Mouse (Mus musculus): ENCODE results near the gene B4galt7.
"Not testable (repeated sequence)": the region's sequence is repeated elsewhere in the genome, so short reads cannot be mapped to it uniquely, and the experiment has no call there.

Gene B4galt7

DNA sequence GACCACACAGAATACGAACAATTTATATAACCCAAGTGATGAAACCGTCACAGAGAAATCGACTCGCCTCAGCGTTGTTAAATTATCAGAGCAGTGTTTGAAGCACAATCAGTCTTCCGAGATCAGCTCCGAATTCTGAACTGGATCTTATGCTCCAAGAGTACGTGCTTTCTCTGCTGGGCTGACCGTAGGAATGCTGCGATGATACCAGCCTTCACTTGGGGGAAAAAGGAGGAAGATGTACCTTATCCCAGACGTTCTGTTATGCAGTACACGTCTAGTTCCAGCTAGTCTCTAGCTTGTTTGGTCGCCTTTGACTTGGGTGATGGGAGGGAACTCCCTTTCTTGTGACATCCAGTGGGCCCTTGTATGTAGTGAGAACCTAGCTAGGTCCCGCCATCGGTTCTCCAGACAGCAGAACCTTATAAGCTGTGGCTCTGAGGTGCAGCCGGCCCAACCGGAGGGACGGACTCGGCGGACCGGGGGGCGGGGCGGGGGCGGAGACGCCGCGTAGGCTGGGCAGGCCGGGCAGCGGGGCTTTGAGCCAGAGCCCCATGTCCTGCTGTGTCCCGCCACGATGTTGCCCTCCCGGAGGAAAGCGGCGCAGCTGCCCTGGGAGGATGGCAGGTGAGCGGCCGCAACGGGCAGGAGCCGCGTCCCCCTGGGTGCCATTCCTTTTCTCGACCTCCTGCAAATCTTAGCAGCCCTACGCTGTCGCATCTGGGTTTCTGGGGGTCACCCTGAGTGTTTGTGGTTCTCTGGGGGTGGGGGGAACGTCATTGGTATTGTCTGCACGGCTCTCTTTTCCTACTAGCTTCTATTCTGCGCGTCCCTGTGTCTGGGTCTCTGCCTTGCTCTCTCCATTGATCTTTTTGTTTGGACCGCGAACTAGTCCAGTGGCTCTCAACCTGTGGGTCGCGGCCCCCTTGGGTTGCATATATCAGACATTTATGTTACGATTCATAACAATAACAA, at the start of gene B4galt7:
Gene B4galt7 (plus strand): TSS at position 331 of the 975 bp plus-strand sequence.
- DNase-seq (ENCODE audit: extremely low read depth, low read depth, low spot score) = no peak

DNA sequence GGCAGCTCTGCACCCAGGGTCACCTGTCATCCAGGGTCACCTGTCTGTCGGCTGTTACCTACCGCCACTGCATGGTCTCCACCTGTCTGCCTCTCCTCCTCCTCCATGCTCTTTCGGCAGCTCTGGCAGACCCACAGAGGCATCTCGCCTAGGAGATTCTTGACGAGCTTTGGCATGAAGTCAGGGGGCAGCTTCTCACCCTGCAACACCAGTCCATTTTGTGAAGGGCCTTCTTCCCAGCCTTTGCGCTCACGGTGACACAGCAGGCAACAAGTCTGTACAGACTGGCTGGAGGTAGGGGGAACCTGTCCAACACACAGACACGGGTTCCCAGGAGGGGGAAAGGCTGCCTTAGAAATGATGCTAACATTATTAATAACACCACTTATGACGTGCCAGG, 43.8 kb upstream of the B4galt7 start:
- DNase-seq (ENCODE audit: extremely low read depth, low read depth, low spot score) = no peak

DNA sequence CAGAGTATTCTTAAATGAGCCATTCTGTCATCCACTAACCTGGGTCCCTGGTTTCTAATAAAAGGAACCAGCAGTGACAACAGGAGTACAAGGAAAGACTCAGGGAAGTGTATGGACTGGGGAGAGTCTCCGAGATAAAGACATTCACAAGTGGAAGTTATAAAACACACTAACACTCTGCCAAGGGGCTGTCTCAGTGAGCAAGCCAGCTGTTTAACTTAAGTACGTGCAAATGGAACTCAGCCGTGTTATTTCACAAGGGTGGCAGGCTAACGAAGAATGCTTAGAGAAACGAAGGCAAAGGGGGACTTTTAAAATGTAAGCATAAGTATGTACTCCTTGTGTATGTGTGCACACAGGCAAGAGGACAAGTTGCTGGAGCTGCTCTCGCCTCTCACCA, 42.2 kb upstream of the B4galt7 start:
- no peak for DNase-seq (ENCODE audit: extremely low read depth, low read depth, low spot score)

DNA sequence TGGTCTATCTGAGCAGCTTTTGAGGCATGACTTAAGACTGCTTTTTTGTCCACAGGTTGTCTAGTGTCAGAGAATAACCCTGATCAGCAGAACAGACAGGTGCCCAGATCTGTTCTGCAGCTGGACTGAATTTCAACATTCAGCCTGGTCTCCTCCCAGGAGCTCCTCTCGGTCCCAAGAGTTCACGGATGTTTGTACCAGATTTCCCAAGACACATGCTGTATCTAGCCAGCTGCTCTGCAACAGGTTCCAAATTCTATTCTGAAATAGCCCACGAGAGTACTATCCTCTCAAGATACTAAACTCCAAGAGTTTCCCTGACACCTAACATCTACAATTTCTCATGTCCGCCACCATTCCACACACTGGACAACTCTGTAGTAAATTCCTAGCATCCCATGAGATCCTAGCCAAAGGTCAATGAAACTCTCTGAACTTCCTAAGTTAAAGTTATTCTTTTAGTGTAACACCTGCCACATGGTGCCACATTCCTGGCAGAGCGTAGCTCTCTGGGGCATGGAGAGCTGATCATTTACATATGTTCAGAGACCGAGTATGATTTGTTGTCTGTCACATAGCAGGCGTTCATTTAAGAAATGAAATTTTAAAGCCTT, 36.3 kb upstream of the B4galt7 start:
- peak; percentile 31 for DNase-seq (ENCODE audit: extremely low read depth, low read depth, low spot score)

DNA sequence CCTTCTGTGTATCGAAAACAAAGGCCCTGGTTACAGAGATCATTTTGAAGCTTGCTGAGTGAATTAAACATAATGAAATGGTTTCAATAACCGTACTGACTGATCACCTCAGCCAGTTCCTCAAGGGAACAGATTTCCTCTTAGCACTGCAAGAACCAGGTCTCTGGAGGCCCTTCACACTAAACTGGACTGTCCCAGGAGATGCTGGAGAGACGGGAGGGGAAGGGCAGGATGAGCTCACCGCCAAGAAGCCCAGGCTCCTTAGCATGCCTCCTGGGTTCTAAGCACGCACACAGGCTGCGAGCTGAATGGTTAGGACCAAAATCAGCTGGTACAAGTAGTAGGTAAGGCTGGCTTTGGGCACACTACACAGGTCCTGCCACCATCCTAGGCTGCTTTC, 32.7 kb upstream of the B4galt7 start:
- DNase-seq (ENCODE audit: extremely low read depth, low read depth, low spot score) = no peak

DNA sequence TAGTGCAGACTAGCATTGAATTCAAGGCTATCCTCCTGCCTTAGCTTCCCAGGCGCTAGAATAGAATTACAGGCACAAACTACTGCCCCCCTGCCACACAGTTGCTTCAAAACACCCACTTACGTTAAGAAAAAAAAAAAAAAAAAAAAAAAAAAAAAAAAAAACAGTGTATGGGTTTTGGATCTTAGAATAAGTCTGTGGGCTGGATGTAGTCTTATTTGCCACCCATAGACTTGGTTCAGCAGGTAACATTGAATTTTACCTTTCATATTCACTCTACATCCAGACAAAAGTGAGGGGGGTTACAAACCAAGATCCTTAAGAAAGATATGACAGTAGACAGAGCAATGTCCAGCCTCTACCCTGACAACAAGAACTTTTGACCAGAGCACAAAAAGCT, 31.7 kb upstream of the B4galt7 start:
- no peak for DNase-seq (ENCODE audit: extremely low read depth, low read depth, low spot score)

DNA sequence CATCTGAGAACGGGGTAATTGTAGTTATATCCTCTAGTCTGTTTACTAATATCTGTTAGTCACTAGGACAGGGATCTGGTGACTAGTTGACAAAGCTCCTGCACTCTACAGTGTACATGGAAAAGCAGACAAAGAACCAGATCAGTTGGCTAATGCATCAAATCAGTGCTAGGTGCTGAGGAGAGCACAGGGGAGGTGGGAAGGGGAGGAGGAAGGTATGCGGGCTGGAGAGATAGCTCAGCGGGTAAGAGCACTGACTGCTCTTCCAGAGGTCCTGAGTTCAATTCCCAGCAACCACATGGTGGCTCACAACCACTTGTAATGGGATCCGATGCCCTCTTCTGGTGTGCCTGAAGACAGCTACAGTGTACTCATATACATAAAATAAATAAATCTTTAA, 31.2 kb upstream of the B4galt7 start:
- DNase-seq (ENCODE audit: extremely low read depth, low read depth, low spot score) = not testable (repeated sequence)

DNA sequence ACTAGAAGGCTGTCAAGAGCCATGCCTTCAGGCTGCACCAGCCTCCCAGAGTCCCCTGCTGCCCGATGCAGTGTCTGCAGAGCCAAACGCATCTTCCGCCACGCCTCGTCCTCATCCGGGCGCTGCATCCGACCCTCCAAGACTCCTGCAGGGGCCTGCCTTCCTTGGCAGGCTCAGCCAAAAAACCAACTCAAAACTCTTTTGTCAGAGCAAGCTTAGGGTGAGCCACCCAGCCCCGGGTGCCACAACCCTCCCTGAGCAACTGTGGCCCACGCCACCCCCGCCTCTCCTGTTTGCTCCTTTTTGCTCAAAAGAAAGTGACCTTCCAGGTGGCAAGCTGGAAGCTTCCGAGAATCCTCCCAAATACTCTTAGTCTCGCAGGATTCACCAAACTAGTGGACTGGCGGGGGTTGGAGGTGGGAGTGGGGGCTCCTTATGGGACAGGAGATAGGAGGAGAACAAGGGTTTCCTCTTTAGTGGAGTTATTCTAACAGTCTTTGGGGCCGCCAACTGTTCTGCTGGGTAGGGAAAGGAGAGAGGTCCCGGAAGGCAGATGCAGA, 29.9 kb upstream of the B4galt7 start:
- no peak for DNase-seq (ENCODE audit: extremely low read depth, low read depth, low spot score)

DNA sequence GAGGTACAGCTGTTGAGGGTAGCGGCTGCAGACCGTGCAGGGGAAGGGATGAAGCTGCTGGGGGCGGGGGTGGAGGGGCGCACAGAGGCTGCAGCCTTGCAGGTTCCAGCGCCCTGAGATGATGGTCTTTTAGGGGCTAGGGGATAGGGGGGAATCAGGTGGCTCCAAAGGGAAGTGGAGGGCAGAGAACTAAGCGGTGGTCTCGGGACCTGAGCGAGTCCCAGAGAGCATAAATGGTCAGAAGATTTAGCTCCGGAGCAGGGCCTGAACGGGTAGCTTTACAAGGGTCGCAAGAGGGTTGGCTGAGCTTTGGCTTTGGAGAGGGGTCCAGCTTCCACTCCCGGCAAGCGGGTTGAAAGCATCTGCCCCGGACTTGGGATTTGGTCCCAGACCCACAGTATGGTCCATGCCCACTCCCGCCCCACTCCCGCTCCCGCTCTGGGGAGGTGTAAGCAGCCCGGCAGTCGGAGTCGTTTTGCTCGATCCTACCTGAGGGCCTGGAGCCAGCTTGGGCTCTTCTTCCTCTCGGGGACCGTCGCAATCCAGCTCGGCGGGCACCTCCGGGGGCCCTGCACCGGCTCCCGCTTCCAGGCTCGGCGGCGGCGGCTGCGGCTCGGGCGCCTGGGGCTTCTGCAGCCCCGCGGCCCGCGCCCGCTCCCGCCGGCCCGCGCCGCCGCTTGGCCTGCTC, 29.3 kb upstream of the B4galt7 start:
- no peak for DNase-seq (ENCODE audit: extremely low read depth, low read depth, low spot score)

DNA sequence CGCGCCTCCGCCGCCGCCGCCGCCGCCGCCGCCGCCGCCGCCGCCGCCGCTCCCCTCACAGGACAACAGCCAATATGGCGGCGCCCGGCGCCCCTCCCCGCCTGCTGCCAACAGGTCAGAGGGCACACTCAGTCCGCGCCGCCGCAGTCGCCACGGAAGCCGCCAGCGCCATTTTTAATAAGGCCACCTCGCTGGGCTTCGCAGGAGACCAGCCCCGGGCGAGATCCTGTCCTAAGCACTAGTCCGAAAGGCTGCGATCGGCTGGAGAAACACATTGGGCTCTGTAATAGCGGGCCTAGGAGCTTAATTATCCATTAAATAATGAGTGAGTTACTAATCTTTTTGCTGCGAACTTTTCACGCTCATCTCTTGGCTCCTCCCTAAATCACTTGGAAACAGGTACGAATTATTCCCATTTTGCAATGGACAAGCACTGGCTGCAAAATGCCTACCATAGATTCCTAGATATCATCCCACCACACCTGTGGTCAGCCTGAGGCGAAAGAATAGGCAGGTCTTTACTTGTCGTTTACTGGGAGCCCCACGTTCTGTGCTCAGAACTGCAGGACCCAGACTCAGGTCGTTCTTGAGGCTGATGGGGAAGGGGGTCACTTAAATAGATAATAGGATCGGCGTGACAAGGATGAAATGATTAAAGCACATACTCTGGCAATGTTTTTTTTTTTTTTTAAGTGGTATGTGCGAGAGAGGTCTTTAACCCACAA, 28.5 kb upstream of the B4galt7 start, which contains the start of gene Fam193b:
Gene Fam193b (minus strand): TSS at position 94 of the 725 bp plus-strand sequence.
- DNase-seq (ENCODE audit: extremely low read depth, low read depth, low spot score) = no peak

DNA sequence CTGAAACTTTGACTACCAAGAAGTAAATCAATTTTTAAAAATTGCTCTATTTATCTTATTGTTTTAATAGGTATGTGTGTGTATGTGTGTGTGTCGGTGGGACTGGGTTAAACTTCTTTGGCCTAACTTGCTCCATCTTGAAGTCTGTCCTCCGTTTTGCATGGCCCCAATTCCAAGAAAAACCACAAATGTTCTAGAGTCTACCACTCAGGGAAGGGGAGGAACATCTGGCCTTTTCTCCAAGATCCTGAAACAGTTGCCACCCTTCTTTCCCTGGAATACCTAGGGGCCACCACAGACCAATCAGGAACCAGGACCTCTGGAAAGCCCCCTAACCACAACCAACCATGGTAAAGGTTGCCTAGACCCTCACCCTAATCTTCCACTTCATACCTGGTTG, 27.7 kb upstream of the B4galt7 start:
- no peak for DNase-seq (ENCODE audit: extremely low read depth, low read depth, low spot score)

DNA sequence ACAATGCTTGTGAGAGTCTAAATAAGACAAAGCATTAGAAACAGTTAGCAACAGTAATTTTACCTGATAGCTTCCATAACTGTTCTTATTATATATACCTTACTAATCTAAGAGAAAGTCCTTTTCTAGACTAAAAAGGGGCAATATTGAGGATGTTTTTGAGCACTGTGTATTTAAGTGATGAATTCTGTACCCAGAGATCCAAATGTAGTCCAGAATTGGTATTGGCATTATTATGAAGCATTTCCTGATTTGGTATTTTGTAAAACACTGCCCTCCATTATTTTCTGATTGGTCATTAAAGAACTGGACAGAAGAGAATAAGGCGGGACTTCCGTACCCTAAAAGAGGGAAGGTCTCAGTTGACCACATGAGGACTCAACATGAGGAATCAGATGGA, 26.3 kb upstream of the B4galt7 start, which contains the start of gene Tmed9:
Gene Tmed9 (plus strand): TSS at position 301 of the 400 bp plus-strand sequence.
- no peak for DNase-seq (ENCODE audit: extremely low read depth, low read depth, low spot score)

DNA sequence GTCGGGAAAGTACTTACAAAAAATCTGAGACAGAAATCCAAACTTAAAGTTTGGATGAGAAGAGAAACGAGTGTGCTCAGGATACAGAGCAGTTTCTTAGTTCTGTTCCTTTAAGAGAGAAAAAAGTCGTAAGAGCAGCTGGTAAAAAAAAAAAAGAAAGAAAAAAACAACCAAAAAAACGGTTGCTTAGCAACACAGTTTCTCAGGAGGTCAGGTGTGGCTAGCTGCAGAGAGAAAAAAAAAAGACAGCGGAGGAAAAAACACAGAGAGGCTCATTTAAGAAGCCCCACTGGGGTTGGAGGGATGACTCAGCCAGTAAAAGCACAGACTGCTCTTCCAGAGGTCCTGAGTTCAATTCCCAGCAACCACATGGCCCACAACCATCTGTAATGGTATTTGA, 25.4 kb upstream of the B4galt7 start:
- DNase-seq (ENCODE audit: extremely low read depth, low read depth, low spot score) = no peak

DNA sequence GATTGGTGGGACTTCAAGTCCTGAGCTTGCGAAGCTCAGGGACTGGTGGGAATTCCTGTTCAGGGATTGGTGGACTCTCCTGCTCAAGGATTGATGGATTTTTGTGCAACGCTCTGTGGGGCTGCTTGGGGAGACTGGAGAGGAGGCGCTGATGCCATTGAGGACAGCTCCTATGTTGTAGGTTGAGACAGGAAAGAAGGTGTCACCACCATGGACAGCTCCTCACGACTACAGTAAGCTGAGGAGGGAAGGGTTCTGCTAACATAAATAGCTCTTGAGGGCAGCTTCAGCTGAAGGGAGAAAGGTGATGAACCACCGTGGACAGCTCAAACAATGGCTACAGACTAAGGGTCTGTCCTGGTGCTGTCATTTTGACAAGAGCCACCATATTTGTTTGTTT, 23.8 kb upstream of the B4galt7 start:
- DNase-seq (ENCODE audit: extremely low read depth, low read depth, low spot score) = no peak

DNA sequence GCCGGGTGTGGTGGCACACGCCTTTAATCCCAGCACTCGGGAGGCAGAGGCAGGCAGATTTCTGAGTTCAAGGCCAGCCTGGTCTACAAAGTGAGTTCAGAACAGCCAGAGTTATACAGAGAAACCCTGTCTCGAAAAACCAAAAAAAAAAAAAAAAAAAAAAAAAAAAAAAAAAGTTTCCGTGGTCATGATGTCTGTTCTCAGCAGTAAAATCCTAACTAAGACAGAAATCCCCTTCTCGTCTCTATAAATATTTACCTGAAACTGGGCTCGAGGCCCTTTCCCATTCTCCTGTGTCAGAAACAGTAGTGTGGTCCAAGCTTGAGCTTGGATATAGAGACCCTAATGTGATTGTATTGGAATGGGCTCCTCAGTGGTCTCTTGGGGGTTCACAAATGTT, 22.8 kb upstream of the B4galt7 start:
- DNase-seq (ENCODE audit: extremely low read depth, low read depth, low spot score) = not testable (repeated sequence)

DNA sequence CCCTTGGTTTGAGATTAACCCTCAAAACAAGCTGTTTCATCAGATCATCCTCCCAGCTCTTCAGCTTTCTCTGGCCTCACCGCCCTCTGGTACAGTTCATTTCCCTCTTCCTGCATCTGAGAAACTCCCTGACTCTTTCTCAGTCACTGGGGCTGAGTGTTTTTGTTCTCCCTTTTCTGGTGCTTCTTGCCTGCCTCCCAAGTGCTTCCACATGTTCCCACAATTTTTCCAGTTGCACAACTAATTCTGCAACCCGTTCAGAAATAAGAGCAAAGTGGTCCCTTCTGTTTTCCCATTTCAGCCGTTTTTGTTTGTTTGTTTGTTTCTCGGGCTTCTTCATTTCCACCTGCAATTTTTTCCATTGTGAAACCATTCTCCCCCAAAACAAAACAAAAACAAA, 21.6 kb upstream of the B4galt7 start:
- DNase-seq (ENCODE audit: extremely low read depth, low read depth, low spot score) = no peak

DNA sequence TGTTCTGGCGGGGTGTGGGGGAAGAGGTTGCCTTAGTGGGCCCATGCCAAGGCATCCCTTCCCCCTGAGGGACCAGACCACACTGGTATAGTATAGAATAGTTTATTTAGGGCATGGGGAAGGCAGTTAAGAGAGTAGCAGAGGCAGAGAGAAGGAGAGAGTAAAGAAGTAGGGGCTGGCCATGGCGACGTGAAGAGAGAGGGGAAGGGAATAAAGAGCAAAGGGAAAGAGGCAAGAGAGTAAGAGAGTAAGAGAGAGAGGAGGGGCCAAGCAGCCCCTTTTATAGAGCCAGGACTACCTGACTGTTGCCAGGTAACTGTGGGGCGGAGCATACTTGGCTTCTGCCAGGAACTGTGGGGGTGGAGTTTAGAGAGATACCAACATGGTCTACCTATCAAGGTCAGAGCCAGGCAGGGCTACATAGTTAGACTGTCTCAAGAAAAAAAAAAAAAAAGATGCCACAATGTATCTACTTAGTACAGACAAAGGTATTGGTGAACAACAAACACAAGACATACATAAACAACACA, 7.7 kb upstream of the B4galt7 start:
- DNase-seq (ENCODE audit: extremely low read depth, low read depth, low spot score) = no peak

DNA sequence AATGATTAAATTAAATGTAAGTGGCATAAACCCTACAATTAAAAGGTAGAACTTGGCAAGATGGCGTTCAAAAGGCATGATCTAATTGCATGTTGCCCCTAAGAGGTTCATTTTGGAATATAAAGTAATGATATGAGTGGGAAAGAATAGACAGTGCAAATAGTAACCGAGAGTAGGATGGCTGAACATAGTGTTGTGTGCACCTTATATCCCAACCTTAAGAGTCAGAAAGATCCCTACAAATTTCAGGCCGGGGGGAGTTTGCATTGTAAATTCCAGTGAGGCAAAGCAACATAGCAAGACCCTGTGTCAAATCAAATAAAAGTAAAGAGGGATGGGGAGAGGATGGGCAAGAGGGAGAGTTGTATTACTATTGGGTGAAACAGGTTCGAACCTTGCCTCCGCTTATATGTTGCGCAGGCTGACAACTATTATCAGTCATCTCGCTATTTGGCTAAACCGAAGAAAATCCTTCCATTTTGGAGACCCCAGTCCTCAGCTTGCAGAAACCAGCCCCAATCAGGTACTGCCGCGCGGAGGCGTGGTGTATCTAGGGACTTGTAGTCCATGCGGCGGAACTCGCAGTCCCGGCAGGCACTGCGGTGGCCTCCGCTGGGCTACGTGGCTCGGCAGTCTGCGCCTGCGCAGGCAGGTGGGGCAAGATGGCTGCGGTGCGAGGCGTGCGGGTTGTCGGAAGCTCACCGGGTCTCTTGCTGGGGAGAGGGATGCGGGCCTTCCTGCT, 7.0 kb upstream of the B4galt7 start:
- no peak for DNase-seq (ENCODE audit: extremely low read depth, low read depth, low spot score)

DNA sequence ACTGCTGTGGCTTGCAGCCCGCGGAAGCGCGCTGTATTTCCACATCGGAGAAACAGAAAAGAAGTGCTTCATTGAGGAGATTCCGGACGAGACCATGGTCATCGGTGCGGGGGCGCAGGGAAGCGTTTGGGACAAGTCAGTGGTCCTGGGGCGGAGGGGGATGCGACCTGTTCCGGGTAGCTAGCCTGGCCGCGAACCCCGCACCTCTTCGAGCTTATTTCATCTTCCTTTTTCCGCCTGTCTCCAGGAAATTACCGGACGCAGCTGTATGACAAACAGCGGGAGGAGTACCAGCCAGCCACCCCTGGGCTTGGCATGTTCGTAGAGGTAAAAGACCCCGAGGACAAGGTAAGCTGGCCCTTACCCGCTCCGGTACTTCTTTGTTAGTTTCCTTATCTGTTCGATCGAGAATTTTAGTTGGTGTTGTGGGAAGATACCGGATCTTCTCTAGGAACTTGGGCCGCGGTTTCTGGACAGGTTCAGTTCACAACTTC, 6.4 kb upstream of the B4galt7 start:
- no peak for DNase-seq (ENCODE audit: extremely low read depth, low read depth, low spot score)

All from fat pad, adult 2 months (tissue).